Mouse (Mus musculus) spleen, postnatal 14 days (tissue): ENCODE results near the gene Cep89.

Source experiments
- DNase-seq, 2 experiments: peaks; one replicate each; pipeline ENCODE4 v3.0.0; 2021 to 2022; ENCODE audit warnings: low spot score in 2 of 2

Cep89 gene

GRCm38 (mm10) chr7:35382706-35383353, 14.0 kb upstream of the Cep89 start:
- DNase-seq: no peak

GRCm38 (mm10) chr7:35386525-35386952, 10.3 kb upstream of the Cep89 start:
- DNase-seq: no peak

DNA sequence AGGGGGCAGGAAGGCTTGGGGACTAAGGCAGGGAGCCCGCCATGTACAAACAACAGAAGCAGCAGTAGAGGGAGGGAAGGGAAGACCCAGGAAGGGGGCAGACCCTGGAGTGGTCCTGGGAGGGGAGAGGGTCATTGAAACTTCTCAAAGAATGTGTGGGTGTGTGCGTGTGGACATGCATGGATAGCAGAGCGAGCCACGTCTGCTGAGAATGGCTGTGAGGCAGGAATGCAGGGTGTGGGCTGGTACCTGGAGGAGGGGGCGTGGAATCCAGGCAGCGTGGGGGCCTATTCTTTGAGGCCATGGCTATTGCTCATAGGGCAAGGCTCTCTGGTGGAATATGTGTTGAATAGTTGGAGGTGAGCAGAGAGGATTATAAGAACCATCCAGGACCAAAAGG, 8.1 kb upstream of the Cep89 start:
- no peak for DNase-seq

DNA sequence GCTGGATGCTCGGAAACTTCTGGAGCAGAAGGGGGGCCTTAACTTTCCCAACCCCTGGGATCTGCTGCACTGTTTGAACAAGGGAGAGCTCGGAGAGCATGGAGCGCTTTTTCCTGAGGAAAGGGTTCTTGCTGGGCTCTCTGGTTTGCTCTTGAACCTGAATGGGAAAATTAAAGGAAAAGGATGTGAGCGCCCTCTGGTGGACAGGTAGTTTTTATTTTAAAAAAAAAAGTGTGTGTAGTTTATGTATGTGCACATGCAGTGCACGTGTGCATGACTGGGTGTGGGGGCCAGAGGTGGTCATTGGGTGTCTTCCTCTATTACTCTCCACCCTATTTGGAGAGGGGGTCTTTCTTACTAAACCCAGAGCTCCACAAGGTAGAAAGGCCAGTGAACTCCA, 3.9 kb upstream of the Cep89 start:
- DNase-seq: no peak

DNA sequence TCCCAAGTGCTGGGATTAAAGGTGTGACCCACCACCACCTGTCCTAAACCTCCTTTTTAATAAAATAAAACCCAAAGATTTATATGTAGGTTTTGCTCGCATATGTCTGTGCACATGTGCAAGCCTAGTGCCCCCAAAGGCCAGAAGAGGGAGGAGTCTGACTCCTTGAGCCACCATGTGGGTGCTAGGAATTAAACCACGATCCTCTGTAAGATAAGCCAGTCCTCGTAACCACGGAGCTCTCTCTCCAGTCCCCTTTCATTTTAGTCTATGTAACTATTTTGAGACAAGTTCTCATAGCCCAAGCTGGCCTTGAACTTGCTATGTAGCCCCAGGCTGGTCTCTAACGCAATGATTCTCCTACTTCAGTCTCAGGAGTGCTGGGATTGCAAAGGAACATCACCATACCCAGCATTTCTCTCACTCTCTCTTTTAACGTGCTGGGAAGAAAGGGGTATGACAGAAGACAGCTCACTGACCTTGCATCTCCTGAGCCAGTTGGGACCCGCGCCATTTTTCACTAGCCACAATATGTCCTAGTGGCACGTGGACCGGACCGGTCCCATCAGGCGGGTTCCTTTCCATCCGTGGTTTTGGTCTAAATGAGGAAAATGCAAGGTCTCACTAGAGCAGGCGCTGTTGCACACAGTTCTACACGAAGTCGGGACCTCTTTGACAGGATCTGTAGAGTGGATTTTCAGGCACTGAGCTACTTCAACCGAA, 940 bp upstream of the Cep89 start:
- DNase-seq: no peak

- no peak for DNase-seq
Observed at GRCm38 (mm10) chr7:35401169-35401568, 4.3 kb downstream of the Cep89 start.

GRCm38 (mm10) chr7:35415226-35415625, 18.4 kb downstream of the Cep89 start:
- peak in 1 of 2 experiments; percentile 17 for DNase-seq

DNA sequence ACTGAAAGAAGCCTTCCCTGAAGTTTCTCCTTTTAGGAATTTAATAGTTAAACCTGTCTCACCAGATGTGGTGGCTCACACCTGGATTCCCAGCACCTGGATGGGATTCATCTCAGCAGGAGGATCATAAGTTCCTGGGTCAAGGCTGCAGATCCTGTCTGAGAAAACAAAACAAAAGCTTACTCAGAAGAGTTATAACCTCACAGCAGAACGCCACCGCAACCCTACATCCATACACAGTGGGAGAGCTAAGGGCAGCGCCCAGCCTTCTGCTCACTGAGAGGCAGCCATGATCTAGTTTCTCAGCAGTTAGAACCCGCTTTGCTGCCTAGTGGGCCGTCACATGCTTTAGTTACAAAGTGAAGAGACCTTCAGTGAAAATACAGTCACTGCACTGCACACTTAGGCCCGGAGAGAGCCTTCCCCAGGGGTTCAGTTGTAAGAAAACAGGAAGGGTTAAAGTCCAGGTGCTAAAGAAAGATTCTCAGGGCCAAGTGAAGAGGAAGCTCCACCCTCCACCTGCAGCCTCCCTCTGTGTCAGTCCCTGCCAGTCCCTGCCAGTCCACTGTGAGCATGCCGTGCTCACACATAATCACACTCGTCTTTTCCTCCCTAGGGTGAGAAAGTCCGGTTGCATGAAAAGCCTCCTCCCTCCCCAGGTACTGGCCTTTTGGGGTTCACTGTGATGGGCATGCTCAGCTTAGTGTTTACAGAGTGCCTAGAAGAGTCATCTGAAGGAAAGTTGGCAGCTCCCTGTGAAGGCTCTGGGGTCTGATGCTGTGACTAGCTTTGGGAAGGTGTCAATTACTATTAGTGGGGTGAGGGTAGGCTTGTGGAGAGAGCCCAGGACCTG, 19.2 kb downstream of the Cep89 start:
- no peak for DNase-seq

DNA sequence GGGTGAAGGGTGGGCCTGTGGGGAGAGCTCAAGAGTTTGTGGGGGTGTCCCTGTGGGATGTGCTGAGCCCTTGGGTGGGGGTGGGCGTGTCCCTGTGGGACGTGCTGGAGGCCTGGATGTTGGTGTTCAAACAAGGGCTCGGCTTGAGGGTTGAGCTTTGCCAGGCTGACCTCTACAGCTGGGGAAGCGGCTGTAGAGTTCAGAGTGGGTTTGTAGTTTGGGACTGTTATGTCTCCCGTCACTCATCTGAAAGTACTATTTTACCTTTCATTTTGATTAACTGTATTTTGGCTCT, 19.8 kb downstream of the Cep89 start:
- DNase-seq: no peak

DNA sequence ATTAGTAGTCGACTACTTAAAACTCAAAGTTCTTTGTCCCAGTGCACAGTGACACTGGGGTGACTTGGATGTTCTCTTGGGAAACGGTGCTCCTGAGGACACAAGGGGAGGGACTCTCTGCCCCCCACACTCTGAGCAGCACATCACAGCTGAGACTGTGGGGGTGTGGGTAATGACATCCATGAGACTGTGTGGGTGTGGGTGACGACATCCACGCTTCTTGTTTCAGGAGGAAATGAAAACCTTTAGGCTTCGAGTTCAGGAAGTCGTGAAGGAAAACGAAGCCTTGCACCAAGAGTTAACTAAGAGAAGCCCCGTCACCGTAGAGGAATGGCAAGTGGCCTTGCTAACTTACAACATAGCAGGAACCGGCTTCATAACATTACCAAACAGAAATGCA, 26.2 kb downstream of the Cep89 start:
- no peak for DNase-seq

GRCm38 (mm10) chr7:35428146-35428545, 31.3 kb downstream of the Cep89 start:
- DNase-seq: no peak

GRCm38 (mm10) chr7:35435266-35435665, 38.4 kb downstream of the Cep89 start:
- DNase-seq: no peak

DNA sequence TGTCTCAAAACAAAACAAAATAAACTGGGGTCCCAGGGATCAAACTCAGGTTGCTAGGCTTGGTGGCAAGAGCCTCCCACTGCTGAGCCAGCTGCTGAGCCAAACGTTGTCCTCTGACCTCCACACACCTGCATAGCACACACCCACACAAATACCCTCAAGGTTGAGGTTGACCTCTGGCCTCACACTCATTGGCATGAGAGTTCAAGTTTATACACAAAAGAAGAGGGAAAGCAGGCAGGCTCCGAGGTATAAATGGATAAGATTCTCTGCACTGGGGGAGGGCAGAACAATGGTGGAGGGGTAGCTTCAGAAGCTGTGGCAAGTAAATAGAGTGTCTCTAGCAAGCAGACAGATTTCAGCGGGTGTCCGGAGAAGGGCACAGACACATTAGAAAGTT, 50.7 kb downstream of the Cep89 start:
- no peak for DNase-seq

- no peak for DNase-seq
Observed at GRCm38 (mm10) chr7:35447996-35448846, 51.4 kb downstream of the Cep89 start, which contains the start of gene Slc7a9. Slc7a9 (plus strand) TSS chr7:35448796.

- no peak for DNase-seq
Observed at GRCm38 (mm10) chr7:35448867-35449266, 52.0 kb downstream of the Cep89 start.

DNA sequence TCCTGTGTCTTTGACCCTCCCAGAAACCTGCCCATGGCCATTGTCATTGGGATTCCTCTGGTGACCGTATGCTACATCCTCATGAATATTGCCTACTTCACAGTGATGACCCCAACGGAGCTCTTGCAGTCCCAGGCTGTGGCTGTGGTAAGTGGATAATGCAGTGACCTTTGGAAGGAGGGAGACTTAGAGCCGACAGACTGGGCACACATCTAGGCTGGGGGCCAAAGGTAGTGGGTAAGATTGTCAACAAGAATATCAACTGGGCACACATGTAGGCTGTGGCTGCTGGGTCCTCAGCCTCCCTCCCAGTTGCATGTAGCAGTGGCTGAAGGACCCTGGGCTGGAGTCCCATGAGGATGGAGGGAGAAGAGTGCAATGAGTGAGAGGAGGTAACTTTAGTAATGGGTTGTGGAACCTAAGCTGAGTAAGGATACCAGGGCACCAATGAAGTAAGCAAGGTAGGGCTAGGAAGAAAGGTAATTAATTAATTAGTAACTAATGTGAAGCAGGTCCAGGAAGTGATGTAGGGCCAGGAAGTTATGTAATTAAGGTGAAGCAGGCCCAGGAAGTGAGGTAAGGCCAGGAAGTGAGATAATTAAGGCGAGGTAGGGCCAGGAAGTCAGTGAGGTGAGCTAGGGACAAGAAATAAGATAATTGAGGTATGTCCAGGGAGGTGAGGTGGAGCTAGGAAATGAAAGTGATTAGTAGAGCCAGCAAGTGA, 59.4 kb downstream of the Cep89 start:
- DNase-seq: no peak

GRCm38 (mm10) chr7:35460971-35461370, 64.1 kb downstream of the Cep89 start:
- no peak for DNase-seq

DNA sequence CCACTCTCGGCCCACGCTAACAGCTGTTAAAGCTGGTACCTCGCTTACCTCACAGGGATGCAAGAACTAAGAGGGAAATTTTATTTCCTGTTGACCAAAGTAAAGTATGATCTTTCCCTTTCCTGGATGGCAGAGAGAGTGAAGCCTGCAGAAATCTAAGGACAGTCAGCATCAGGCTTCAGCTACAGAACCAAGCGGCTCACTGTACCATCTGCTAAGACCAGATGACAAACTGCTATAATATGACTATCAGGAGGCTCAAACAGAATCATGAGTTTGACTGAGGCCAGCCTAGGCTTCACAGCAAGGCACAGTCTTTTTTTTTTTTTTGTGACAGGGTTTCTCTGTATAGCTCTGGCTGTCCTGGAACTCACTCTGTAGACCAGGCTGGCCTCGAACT, 68.2 kb downstream of the Cep89 start:
- no peak for DNase-seq

- DNase-seq: no peak
Observed at GRCm38 (mm10) chr7:35467856-35468255, 71.0 kb downstream of the Cep89 start.

- DNase-seq: no peak
Observed at GRCm38 (mm10) chr7:35470794-35471193, 74.0 kb downstream of the Cep89 start.

GRCm38 (mm10) chr7:35476457-35476856, 79.6 kb downstream of the Cep89 start:
- no peak for DNase-seq
